Mouse (Mus musculus): Measurements from ENCODE around the gene Ip6k3. TPM values are rescaled to one million over a fixed set of nuclear protein-coding genes. Genes with fewer than 3 reads are reported as not detected.

The Ip6k3 gene
- polyA plus RNA-seq, 1 experiment from 2014 or later = not detected

GRCm38 (mm10) chr17:27151411-27151810, 16.2 kb downstream of the Ip6k3 start:
- no peak overlapping the region for H3K27ac ChIP-seq
- H3K4me3 ChIP-seq (ENCODE audit: inconsistent target) = no peak overlapping the region
- 67% methylated on average over 8 of the region's 8 CpGs for WGBS (ENCODE audit: missing documents)
- H3K36me3 ChIP-seq (ENCODE audit: inconsistent target) = no peaks in the 10 kb centered on the region
- H3K79me2 ChIP-seq (ENCODE audit: inconsistent target) = no peaks in the 10 kb centered on the region

- WGBS (ENCODE audit: missing documents) = 84% methylated on average over 7 of the region's 7 CpGs
- no peaks in the 10 kb centered on the region for H3K79me2 ChIP-seq (ENCODE audit: inconsistent target)
- no peak overlapping the region for H3K4me3 ChIP-seq (ENCODE audit: inconsistent target)
- no peaks in the 10 kb centered on the region for H3K36me3 ChIP-seq (ENCODE audit: inconsistent target)
- H3K27ac ChIP-seq = no peak overlapping the region
Measured at GRCm38 (mm10) chr17:27150871-27151270, 16.7 kb downstream of the Ip6k3 start.

- Histone ChIP-seq H3K36me3 (ENCODE audit: inconsistent target) (no peaks in the 10 kb centered on the region), H3K4me3 (ENCODE audit: inconsistent target) (no peak overlapping the region), H3K27ac (no peak overlapping the region), H3K79me2 (ENCODE audit: inconsistent target) (no peaks in the 10 kb centered on the region)
- WGBS (ENCODE audit: missing documents) = 59% methylated on average over 8 of the region's 8 CpGs
Measured at GRCm38 (mm10) chr17:27146323-27146923, 21.2 kb downstream of the Ip6k3 start.

GRCm38 (mm10) chr17:27144152-27144551, 23.4 kb downstream of the Ip6k3 start:
- Histone ChIP-seq H3K4me3 (ENCODE audit: inconsistent target) (no peak overlapping the region), H3K36me3 (ENCODE audit: inconsistent target) (no peaks in the 10 kb centered on the region), H3K27ac (no peak overlapping the region), H3K79me2 (ENCODE audit: inconsistent target) (no peaks in the 10 kb centered on the region)
- WGBS (ENCODE audit: missing documents) = 39% methylated on average over 4 of the region's 4 CpGs

GRCm38 (mm10) chr17:27141971-27142450, 25.6 kb downstream of the Ip6k3 start:
- Histone ChIP-seq H3K4me3 (ENCODE audit: inconsistent target) (no peak overlapping the region), H3K27ac (no peak overlapping the region), H3K79me2 (ENCODE audit: inconsistent target) (no peaks in the 10 kb centered on the region), H3K36me3 (ENCODE audit: inconsistent target) (no peaks in the 10 kb centered on the region)
- 83% methylated on average over 6 of the region's 10 CpGs for WGBS (ENCODE audit: missing documents)

- no peaks in the 10 kb centered on the region for H3K36me3 ChIP-seq (ENCODE audit: inconsistent target)
- H3K4me3 ChIP-seq (ENCODE audit: inconsistent target) = no peak overlapping the region
- no peak overlapping the region for H3K27ac ChIP-seq
- 81% methylated on average over 9 of the region's 9 CpGs for WGBS (ENCODE audit: missing documents)
- H3K79me2 ChIP-seq (ENCODE audit: inconsistent target) = no peaks in the 10 kb centered on the region
Measured at GRCm38 (mm10) chr17:27140262-27140661, 27.3 kb downstream of the Ip6k3 start.

GRCm38 (mm10) chr17:27139304-27139703, 28.3 kb downstream of the Ip6k3 start:
- Histone ChIP-seq H3K27ac (no peak overlapping the region), H3K4me3 (ENCODE audit: inconsistent target) (no peak overlapping the region), H3K36me3 (ENCODE audit: inconsistent target) (no peaks in the 10 kb centered on the region), H3K79me2 (ENCODE audit: inconsistent target) (no peaks in the 10 kb centered on the region)
- WGBS (ENCODE audit: missing documents) = 85% methylated on average over 6 of the region's 7 CpGs

GRCm38 (mm10) chr17:27138396-27138795, 29.2 kb downstream of the Ip6k3 start:
- no peak overlapping the region for H3K4me3 ChIP-seq (ENCODE audit: inconsistent target)
- H3K36me3 ChIP-seq (ENCODE audit: inconsistent target) = no peaks in the 10 kb centered on the region
- no peaks in the 10 kb centered on the region for H3K79me2 ChIP-seq (ENCODE audit: inconsistent target)
- 81% methylated on average over 9 of the region's 9 CpGs for WGBS (ENCODE audit: missing documents)
- no peak overlapping the region for H3K27ac ChIP-seq

GRCm38 (mm10) chr17:27134715-27135114, 32.9 kb downstream of the Ip6k3 start:
- 40% methylated on average over 3 of the region's 3 CpGs for WGBS (ENCODE audit: missing documents)
- no peak overlapping the region for H3K4me3 ChIP-seq (ENCODE audit: inconsistent target)
- H3K79me2 ChIP-seq (ENCODE audit: inconsistent target) = peaks cover 30% of the 10 kb centered on the region; the same call in 1 of the 2 replicates
- H3K27ac ChIP-seq = no peak overlapping the region
- no peaks in the 10 kb centered on the region for H3K36me3 ChIP-seq (ENCODE audit: inconsistent target)

GRCm38 (mm10) chr17:27134187-27134586, 33.4 kb downstream of the Ip6k3 start:
- no peak overlapping the region for H3K27ac ChIP-seq

GRCm38 (mm10) chr17:27133551-27134141, 33.9 kb downstream of the Ip6k3 start, which contains the start of gene Uqcc2:
Uqcc2 (minus strand) TSS chr17:27133916.
- Histone ChIP-seq H3K27ac (peak within 1 kb of the TSS; percentile 40), H3K4me3 (ENCODE audit: inconsistent target) (peak within 1 kb of the TSS; percentile 29), H3K79me2 (ENCODE audit: inconsistent target) (peaks cover 39% of the 10 kb centered on the region; the same call in 1 of the 2 replicates), H3K36me3 (ENCODE audit: inconsistent target) (no peaks in the 10 kb centered on the region)
- WGBS (ENCODE audit: missing documents) = under 1% methylated on average over 45 of the region's 46 CpGs

More at GRCm38 (mm10) chr17:27134187-27134586, 33.4 kb downstream of the Ip6k3 start:
- Histone ChIP-seq H3K79me2 (ENCODE audit: inconsistent target) (peaks cover 33% of the 10 kb centered on the region; the same call in 1 of the 2 replicates), H3K36me3 (ENCODE audit: inconsistent target) (no peaks in the 10 kb centered on the region), H3K4me3 (ENCODE audit: inconsistent target) (peak overlapping the region; percentile 29; the same call in 1 of the 2 replicates)
- 39% methylated on average over 9 of the region's 9 CpGs for WGBS (ENCODE audit: missing documents)

- no peak overlapping the region for H3K4me3 ChIP-seq (ENCODE audit: inconsistent target)
- H3K27ac ChIP-seq = no peak overlapping the region
- 82% methylated on average over 10 of the region's 10 CpGs for WGBS (ENCODE audit: missing documents)
- no peaks in the 10 kb centered on the region for H3K36me3 ChIP-seq (ENCODE audit: inconsistent target)
- peaks cover 50% of the 10 kb centered on the region; the same call in 1 of the 2 replicates for H3K79me2 ChIP-seq (ENCODE audit: inconsistent target)
Measured at GRCm38 (mm10) chr17:27132238-27132637, 35.4 kb downstream of the Ip6k3 start.

- no peaks in the 10 kb centered on the region for H3K36me3 ChIP-seq (ENCODE audit: inconsistent target)
- 91% methylated on average over 10 of the region's 10 CpGs for whole genome bisulfite sequencing (ENCODE audit: missing documents)
- peaks cover 54% of the 10 kb centered on the region; the same call in 1 of the 2 replicates for H3K79me2 ChIP-seq (ENCODE audit: inconsistent target)
- H3K27ac ChIP-seq = no peak overlapping the region
- no peak overlapping the region for H3K4me3 ChIP-seq (ENCODE audit: inconsistent target)
Measured at GRCm38 (mm10) chr17:27131240-27131665, 36.3 kb downstream of the Ip6k3 start.

GRCm38 (mm10) chr17:27130246-27130645, 37.3 kb downstream of the Ip6k3 start:
- 77% methylated on average over 9 of the region's 9 CpGs for WGBS (ENCODE audit: missing documents)
- Histone ChIP-seq H3K4me3 (ENCODE audit: inconsistent target) (no peak overlapping the region), H3K27ac (no peak overlapping the region), H3K79me2 (ENCODE audit: inconsistent target) (peaks cover 54% of the 10 kb centered on the region; the same call in 1 of the 2 replicates), H3K36me3 (ENCODE audit: inconsistent target) (no peaks in the 10 kb centered on the region)

GRCm38 (mm10) chr17:27129819-27130218, 37.8 kb downstream of the Ip6k3 start:
- 94% methylated on average over 7 of the region's 7 CpGs for WGBS (ENCODE audit: missing documents)
- Histone ChIP-seq H3K36me3 (ENCODE audit: inconsistent target) (no peaks in the 10 kb centered on the region), H3K27ac (no peak overlapping the region), H3K4me3 (ENCODE audit: inconsistent target) (no peak overlapping the region), H3K79me2 (ENCODE audit: inconsistent target) (peaks cover 54% of the 10 kb centered on the region; the same call in 1 of the 2 replicates)
